Mouse (Mus musculus) layer of hippocampus, adult 9-11 months (tissue): Measurements from ENCODE around the gene Clcf1.

Experiments used
- DNase-seq: peaks from one replicate; pipeline ENCODE4 v3.0.0; 2022

Gene Clcf1

DNA sequence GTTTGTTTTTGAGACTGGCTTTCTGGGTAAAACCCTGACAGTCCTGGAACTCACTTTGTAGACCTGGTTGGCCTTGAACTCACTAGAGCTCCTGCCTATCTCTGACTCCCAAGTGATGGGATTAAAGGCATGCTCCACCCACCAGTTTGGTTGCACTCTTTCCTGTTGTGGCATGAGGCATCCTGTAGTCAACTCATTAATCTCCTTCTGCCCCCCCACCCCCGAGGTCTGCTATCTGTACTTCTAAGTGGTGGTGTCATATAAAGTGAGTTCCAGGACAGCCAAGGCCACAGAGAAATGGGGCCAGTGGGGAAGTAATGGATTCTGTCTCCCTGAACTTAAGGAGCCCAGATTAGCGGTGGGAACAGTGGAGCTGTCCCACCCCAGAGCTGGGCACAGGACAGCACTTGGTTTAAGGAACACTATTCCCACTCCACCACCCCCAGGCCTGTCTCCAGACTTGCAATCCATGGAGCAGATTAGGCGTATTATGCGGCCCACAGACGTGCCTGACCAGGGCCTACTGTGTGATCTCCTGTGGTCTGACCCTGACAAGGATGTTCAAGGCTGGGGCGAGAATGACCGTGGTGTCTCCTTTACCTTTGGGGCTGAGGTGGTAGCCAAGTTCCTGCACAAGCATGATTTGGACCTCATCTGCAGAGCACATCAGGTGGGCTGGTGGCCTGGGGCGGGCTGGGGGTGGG, 19.9 kb upstream of the Clcf1 start:
- DNase-seq = no peak

DNA sequence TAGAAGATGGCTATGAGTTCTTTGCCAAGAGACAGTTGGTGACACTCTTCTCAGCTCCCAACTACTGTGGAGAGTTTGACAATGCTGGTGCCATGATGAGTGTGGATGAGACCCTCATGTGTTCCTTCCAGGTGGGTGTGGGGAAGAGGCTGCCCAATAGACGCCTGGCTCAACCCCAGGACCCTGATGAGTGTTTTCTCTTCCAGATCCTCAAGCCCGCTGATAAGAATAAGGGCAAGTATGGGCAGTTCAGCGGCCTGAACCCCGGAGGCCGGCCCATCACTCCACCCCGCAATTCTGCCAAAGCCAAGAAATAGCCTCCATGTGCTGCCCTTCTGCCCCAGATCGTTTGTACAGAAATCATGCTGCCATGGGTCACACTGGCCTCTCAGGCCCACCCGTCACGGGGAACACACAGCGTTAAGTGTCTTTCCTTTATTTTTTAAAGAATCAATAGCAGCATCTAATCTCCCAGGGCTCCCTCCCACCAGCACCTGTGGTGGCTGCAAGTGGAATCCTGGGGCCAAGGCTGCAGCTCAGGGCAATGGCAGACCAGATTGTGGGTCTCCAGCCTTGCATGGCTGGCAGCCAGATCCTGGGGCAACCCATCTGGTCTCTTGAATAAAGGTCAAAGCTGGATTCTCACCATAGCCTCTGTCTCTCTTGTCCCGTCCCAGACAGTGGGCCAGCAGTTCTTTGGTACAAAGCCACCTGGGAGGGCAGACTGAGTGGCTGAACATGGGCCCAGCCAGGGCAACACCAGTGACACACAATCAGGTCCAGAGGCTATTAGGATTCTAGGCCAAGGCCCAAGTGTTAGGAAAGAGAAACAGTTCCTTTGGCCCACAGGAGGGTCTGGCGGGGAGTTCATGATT, 19.0 kb upstream of the Clcf1 start:
- DNase-seq = no peak

DNA sequence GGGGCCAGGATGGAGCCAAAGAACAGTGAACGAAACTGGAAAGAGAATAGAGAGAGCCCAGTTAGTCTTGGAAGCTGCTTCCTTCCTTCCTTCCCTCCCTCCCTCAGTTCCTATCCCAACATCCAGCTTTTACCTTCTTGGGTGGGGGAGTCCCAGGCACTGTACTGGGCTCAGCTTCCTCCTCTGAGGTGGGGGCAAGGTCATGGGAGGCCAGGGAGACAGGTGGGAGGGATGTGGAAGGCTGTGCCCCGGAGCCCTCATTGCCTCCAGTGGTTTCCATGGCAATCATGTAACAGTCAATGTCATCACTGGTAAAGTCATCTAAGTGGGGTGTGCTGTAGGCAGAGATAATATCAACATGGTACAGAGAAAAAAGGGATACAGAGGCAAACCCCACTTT, 18.0 kb upstream of the Clcf1 start:
- DNase-seq = no peak

DNA sequence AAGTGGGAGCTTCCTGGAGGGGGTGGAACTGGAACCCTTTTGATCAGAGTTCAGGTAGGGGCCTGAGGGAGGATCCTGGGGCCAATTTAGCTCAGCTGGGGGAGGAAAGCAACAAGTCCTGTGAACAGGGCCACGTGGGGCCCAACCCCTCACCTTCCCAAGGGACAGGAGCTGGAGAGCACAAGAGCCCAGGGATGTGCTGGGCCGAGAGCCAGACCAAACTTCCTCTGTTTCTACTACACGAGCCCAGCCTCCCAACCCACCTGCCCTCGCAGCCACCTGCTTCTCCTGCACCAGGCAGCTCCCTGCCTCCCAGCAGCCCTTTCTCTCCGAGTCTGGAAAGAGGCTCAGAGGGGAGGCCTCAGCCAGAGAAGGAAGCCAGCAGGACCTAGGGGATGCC, 17.5 kb upstream of the Clcf1 start:
- DNase-seq = no peak

DNA sequence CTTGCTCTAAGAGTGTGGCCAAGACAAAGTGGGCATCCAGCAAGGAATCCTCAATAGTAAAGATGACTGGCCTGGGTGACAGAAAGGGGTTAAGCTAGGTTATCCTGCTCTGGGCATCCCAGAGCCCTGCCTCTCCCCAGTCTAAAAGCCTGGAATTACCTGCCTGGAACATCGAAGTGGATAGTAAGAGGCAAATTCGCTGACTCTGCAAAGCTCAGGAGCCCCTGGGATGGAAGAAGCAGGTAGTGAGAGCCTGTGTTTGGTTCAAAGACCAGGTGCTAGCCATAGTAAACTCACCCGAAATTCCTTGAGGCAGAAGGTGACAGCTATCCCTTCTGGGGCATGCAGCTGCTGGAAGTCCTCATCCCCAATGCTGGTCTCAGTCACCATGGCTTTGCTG, 16.9 kb upstream of the Clcf1 start:
- DNase-seq = no peak

DNA sequence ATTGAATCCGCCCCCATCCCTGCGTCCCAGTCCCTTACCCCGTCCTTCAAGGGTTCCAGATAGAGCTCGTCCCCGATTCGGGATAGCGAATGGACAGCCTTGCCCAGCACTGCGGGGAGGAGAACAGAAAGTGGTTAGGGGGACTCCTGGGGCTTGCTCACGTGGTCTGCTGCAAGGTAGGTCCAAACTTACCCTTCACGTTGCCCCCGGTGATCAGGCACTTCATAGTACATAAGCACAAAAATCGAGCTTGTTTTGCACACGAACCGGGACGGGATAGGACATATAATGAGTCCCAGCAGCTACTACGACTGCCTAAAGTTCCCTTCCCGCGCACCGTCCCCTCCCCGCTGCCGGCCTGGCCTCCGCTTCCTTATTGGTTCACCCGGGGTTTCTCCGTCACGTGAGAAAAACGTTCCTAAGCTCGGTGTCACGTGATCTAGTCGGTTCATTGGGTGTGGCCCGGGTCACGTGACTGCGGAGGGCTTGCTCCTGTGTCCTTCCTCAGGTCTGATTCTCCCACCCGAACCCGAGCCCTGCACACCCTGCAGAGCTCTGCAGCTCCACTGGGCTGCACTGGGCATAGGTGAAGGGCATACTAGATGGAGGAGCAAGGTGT, 12.6 kb upstream of the Clcf1 start, which contains the start of gene Rad9a:
Gene Rad9a (minus strand): TSS at position 372 of the 619 bp plus-strand sequence.
- peak; percentile 98 for DNase-seq

DNA sequence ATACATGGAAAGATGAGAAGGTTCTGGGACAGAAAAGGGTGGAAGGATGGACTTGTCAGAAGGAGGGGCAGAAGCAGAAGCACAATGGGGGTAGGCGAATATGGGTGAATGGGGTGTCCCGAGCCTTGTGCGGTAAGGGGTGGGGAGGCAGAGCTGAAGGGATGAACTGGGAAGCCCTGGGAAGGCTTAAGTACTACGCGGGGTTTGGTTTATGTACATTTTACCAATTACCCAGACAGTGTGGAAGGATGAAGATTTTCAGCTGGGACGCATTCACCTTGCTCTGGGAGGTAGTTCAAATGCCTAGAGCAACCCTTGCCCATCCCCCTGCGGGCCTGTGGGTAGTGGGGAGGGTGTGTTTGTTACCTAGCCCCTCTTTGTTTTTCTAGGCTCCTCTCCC, 11.9 kb upstream of the Clcf1 start:
- DNase-seq = no peak

DNA sequence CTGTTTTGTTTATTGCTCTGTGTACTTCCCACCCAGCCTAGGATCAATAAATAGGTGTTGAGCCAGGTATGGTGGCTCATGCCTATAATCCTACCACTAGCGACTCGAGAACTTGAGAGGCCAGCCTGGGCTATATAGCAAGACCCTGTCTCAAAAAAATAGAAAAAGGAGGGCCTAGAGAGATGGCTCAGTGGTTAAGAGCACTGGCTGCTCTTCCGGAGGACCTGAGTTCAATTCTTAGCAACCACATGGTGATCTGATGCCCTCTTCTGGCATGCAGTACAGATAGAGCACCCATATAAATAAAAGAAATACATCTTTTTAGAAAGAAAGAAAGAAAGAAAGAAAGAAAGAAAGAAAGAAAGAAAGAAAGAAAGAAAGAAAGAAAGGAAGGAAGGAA, 10.9 kb upstream of the Clcf1 start:
- DNase-seq = no peak

DNA sequence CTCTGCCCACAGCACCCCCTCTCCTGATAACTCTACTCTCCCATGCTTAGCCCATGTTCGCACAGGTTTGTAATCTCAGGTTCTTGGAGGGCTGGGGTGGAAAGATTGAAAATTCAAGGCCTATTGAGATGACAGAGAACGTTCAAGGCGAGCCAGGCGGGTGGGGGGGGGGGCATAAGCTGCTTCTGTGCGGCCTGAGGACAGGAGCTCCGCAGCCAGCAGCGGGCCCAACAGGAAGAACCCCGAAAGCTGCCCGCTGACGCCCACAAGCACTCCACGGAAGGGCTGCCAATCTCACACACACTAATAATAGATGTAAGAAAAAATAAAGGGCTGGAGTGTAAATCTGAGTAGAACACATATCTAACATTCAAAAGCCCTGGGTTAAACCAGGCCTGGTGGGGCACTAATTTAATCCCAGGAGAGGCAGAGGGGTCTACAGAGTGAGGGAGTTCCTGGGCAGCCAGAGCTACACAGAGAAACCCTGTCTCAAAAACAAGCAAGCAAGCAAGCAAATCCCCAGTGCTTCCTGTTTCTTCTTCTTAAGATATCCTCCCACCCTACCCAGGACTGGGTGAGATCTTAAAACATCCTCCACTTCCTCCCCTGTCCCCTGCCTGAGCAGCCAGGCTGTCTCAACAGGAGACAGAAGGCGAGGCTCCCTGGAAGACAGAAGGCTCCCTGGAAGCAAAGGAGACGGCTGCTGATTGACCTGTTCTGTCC, 10.3 kb upstream of the Clcf1 start:
- peak; percentile 53 for DNase-seq

DNA sequence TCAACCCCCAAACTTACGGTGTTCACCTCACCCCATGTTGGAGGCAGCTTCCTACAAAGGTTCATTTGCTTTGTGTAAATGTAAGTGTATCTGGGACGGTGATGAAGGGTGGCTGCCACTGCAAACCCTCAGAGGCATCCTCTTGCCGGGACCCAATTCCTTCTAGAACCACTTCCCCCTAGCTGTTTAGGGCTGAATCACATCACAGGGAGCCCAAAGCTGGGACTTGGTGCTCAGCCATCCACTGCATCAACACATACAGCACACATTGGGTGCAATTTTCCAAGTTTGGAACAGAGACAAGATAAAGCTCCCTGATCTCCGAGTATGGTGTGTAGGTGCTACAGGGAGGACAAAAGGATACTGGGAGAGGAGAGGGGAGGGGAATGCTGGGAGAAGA, 9.1 kb upstream of the Clcf1 start:
- DNase-seq = no peak

DNA sequence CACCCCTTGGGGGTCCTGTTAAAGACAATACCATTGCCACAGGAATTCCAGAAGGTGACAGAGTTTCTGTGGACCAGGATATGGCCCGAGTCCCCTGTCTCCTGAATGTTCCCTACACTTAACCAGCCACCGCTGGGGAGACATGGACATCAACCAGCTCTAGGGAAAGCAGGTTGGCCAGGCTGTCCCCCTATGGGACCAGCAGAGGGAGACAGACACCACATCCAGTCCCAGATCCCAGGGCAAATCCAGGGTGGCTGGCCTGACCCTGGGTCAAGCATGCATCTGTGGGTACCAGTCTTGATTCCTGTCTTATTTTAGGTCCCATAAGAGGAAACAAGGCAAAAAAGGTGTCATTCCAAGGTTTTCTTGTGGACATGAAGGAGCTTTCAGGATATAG, 7.1 kb upstream of the Clcf1 start:
- peak; percentile 64 for DNase-seq

DNA sequence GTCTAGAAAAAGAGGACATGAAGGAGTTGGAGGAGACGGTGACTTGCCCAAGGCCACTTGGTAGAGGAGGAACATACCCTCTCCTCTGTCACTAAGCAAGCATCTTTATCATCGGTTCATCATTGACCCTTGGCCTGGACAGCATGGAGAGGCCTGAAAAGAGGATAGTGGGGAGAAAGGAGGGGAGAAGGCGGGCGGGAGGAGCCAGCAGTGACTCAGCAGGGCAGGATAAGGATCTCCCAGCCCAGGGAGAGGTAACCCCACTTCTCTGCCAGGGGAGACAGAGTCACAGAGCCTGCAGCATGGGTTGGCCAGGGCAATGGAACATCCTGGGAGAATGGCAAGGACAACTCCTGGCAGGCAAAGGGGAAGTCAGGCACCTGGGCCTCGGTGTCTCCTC, 5.5 kb upstream of the Clcf1 start:
- DNase-seq = no peak

DNA sequence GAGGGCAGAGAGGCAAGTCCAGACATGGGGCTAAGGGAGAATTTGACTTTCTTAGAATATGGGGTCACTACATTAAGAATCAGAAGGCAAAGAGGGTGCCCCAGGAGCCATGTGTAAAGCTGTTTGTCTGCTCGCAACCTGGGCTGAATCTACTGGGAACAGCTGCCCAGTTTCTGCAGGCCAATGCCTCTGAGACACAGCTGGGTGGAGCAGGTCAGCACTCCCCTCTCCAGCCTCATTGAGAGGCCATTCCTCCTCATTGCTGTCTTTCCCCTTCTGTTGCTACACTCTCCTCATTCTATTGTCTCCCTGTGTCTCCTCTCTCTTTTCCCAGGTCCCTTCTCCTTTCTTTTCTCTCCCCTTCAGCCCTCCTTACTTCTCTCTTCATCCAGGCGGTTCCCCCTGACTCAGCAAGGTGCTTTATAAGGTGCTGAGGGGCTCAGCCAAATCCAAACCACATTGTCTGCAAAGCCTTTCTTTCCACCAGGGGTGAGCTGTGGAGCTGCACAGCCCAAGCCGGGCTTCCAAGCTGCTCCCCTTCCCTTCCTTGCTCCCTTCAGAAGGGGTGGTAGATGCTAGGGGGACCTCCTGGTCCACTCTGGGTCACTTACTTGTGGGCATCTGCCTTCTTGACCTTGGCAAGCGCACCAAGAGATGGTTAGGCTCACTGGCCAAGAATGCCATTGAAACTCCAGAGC, 2.0 kb upstream of the Clcf1 start:
- DNase-seq = no peak

DNA sequence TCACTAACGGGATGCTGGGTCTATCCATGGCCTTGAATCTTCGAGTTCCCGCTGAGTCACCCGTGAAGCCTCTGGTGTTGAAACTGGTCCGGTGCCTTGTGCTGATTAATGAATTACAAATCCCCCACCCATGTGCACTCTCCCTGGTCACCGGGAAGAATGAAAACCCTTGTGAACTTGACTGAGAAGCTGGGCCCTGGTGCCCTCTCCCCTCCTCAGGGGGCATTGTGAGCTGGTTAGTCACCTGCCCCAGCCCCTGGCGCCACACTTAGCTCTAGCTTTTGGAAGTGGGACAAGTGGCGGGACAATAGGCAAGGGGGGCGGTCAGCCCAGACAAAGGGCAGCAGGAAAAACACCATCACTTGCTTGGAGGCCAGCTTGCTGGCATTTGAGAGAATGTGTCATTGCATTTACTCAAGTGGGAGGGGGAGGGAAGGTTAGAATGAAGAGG, 489 bp upstream of the Clcf1 start:
- DNase-seq = no peak

DNA sequence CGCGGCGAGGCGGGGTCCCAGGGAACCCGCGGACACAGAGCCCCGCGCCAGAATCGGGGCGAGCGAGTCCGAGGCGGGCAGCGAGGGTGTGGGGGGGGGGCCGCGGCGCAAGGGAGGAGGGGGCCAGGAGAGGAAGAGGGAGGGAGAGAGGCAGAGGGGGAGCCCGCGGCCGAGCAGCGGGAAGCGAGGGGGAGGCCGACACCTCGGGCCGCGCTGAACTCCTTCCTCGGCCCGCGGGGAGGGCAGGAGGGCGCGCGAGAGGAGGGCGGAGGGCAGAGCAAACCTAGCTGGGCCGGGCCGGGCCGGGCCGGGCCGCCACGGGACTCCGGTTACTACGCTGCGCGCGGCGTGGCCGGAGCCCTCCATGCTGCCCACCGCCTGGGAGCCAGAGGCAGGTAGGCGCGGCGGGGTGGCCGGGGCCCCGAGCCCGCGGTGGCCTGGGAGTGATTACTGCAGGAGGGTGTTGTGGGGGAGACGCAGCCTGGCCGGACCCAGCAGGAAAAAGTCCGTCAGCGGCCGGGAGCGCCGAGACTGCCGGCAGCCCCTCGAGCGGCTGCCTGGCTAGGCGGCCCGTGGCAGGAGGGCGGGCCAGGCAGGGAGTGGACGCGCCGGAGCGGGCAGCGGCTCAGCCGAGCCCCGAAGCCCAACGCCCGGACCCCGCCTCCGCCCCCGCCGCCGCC, 873 bp downstream of the Clcf1 start:
- DNase-seq = no peak

DNA sequence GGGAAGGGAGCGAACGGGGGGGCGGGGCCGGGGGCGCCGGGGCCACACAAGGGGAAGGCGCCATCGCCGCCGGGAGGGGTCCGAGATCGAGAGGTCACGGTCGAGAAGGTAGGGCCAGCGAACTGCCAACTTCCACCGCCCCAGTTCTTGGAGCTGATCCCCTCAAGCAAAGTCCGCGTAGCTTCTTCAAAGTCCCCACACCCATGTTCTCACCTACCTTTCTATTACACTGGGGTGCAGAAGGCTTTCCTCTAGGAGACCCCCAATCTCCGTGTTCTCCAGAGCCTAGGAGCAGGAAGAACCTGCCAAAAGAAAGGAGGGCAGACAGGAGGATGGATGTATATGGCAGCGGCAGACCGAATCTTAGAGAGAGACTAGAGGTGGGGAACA, 1.4 kb downstream of the Clcf1 start:
- no peak for DNase-seq

DNA sequence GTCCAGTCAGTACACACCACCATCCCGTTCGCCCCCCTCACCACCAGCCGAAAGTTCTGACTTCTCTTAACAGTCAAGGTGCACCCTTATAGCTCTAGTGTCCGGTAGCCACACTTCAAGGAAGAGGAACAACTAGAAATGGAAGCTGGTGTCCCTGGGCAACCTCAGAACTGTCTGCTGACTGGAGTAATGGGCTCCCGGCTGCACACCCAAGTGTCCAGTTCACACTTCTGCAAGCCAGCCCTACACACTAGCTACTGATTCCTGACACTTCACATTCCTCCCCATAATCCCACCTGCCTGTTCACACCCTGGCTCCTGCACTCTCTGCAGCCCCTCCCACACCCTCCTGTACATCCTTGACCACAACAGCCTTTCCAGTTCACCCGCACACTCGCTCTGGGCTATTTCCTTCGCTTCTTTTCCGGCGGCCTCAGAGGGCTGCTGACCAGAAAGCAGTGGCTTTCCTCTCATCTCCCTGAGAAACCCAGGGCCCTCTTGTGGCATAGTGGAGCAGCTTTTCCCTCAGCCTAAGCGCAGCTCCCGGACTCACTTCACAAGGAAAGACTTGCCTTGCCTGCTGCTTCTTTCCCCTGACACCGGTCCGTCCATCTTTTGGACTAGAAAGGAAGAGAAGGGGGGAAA, 2.1 kb downstream of the Clcf1 start:
- DNase-seq = no peak

DNA sequence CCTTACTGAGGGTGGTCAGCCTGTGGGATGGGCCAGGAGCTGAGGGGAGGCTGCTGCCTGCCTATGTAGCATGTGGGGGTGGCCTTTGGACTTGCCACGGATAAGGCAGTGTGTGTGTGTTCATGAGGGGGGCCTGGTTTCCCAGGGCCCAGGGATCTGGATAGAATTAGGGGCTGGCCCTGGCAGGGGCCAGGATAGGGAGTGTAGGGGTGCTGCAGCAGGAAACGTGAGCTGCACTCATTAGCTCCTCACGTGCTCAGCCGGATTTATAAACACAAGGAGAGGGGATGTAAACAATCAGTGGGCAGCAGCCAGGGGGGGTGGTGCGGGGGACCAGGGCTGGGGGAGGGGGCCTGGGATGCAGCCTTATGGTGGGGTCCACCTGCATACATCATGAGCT, 3.1 kb downstream of the Clcf1 start:
- no peak for DNase-seq

DNA sequence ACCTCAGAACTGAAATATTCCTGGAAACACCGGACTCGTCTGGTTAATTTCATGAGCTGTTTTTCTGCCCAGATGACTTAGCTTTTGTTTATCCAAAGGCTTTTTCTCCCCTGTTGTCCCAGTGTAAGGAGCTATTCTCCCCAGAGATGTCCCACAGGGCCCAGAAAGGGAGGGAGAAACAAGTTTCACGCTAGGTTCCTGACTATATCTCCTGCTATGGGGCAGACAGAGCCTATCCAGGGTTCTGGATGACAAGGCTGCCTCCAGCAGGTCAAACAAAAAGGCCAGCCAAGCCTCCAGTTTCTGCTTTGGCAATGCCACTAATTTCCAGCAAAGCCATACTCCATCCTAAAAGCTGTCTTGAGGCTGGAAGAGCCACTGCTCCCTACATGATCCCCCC, 3.8 kb downstream of the Clcf1 start:
- no peak for DNase-seq

DNA sequence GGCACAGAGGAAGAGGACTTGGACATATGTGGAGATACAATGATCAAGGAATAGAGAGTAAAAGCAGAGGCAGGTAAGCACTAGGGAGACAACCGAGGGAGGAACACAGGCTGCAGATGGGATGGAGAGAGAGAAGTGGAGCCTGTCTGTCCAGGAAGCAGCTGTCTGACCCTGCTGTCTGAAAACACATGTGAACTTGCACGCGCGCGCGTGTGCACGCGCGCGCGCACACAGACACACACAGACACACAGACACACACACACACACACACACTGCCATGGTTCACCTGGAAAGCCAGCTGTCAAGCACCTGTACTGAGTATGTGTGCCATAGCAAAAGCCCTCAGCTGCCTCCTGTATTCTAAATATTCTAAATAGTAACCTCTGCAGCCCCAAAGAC, 4.3 kb downstream of the Clcf1 start:
- DNase-seq = no peak

DNA sequence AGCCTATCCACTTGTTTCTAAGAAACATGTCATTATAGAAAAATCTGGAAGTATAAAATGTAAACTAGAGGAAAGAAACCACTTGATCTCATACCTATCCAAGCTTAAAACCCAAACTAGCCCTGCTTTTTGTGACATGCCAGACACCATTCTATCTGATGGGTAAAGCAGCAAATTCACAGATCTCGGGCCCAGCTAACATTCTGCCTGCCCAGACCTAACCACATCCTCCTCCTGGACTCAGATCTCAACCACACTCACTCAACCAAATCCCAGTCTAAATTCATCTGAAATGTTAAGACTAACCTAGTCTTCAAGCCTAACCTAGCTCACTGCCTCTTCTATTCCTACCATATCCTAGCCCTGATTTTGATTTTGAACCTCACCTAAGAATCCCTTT, 4.7 kb downstream of the Clcf1 start:
- no peak for DNase-seq

DNA sequence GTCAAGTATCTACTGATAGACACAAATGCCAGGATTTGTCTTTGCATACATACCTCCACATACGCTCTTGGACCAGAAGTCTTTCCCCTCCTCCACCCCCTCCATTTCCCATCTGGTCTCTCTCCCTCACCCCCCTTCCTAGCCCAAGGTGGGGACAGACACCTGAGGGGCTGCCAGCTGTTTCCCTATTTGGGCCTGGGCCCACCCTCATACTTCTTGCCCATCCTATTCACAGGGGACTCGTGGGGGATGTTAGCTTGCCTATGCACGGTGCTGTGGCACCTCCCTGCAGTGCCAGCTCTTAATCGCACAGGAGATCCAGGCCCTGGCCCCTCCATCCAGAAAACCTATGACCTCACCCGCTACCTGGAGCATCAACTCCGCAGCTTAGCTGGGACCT, 5.9 kb downstream of the Clcf1 start:
- DNase-seq = no peak
